Mouse (Mus musculus) cerebellum, adult 2 months (tissue): ENCODE results near the gene Hist3h2a.

ENCODE experiments used
- CTCF ChIP-seq: fragments of 200-500 bp; IDR thresholded peaks from 2 replicates; pipeline ENCODE4 v1.5.1; 2011; ENCODE audit warnings: low read depth, mild to moderate bottlenecking, control low read depth, low read length, moderate library complexity, borderline replicate concordance; ENCODE audit not compliant: insufficient read depth
- POLR2A ChIP-seq: fragments of 200-500 bp; IDR thresholded peaks from 2 replicates; pipeline ENCODE4 v1.6.1; 2011; ENCODE audit warnings: low read length, control low read depth, borderline replicate concordance; ENCODE audit not compliant: insufficient read depth

DNA sequence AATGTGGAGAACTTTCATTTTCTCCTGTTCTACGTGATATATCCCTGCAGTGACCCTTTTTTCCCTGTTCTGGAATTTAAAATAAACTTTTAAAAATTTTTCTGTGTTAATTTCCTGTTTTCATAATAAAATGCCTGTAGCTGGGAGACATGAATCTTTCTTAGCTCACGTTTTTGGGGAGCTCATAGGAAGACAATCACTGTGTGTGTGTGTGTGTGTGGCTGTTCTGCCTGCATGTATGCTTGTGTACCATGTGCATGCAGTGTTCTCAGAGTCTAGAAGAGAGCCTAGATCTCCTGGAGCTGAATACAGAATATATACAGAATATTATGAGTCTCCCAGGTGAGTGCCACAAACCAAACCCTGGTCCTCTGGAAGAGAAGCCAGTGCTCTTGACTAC lies 27.4 kb upstream of the Hist3h2a start:
- no peak for TF ChIP-seq CTCF
- no peak for TF ChIP-seq POLR2A
